Mouse (Mus musculus): ENCODE data around the gene Gm4553. TPM values are rescaled to one million over a fixed set of nuclear protein-coding genes. Genes with fewer than 3 reads are reported as not detected.
"Not testable (repeated sequence)": the region's sequence is repeated elsewhere in the genome, so short reads cannot be mapped to it uniquely, and the experiment has no call there.

The Gm4553 gene
- total RNA-seq, 2 experiments from 2014 or later = not detected

DNA sequence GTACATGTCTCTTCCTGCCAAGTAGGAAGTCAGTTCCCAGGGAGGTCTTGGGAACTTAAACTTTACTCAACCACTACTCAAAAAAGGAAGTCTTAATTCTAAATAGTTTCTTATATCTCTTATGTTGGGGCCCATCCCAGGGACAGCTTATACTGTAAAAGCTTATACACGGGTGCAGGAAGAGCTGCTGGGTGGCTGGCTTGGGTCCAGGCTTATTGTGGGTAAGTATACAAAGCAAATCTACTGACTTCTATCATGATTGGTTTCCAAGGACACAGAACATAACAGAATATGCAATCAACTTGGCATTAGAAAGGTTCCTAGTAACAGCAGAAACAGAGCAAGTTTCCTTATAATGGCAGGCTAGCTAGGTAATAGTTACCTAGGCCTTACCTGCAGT, 10.2 kb downstream of the Gm4553 start:
- no peak for DNase-seq
- H3K4me3 ChIP-seq = no peak overlapping the region
- no peak overlapping the region for H3K27ac ChIP-seq
- no peak for TF ChIP-seq CTCF (IDR thresholded peaks at IDR 0.05)
- intact Hi-C loops (cut with DNase I) = no loop called here

DNA sequence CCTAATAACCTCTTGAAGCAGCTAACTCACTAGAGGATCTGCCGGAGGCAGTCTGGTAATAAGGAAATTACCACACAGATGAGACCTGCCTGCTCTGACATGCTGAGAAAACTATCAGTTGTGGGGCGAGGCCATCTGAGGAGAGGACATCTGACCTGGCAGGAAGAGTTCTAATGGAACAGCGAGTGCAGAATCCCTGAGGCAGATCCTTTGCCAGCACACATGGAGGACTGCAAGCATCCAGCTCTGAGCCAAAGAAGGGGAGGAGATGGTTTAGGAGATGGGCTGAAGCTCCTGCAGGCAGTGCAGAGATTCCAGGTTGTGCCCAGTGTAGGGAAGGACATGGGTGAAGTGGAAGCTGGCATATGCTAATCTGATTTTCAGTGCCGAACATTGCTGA, 13.3 kb downstream of the Gm4553 start:
- TF ChIP-seq CTCF (IDR thresholded peaks at IDR 0.05) = no peak

DNA sequence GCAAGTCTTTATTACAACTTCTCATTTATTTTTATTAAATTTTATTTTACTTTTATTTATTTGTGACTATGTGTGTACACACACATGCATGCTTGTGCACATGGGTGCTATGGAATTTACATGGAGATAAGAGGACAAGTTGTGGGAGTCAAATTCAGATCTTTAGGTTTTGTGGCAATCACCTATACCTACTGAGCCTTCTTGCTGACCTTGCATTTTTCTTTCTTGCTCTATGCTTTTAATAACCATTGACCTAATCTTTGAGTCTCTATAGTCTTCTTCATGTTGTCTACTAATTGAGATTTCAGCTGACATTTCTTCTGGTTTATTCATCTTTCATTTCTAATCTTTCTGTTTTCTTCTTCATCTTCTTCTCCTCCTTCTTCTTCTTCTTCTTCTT, 16.9 kb downstream of the Gm4553 start:
- Histone ChIP-seq H3K27ac (no peak overlapping the region), H3K4me3 (no peak overlapping the region)
- TF ChIP-seq CTCF (IDR thresholded peaks at IDR 0.05) = no peak
- intact Hi-C loops (cut with DNase I) = loop anchor here (5.0 kb wide), 1 partner anchor 99 kb away; no protein-coding TSS in a partner anchor
- no peak for DNase-seq

More for the DNA sequence above, 13.3 kb downstream of the Gm4553 start:
- no peak overlapping the region for H3K27ac ChIP-seq
- no peak for DNase-seq
- no peak overlapping the region for H3K4me3 ChIP-seq
- intact Hi-C loops (cut with DNase I) = no loop called here

- intact Hi-C loops (cut with DNase I) = loop anchor here (2.0 to 5.0 kb wide), 2 partner anchors 101 to 139 kb away; no protein-coding TSS in a partner anchor
- peak; percentile 36 for DNase-seq
- Histone ChIP-seq H3K27ac (no peak overlapping the region), H3K4me3 (no peak overlapping the region)
- peak; percentile 62 for TF ChIP-seq CTCF (IDR thresholded peaks at IDR 0.05)
Observed at GRCm38 (mm10) chr7:142146033-142146432, 19.5 kb downstream of the Gm4553 start.

DNA sequence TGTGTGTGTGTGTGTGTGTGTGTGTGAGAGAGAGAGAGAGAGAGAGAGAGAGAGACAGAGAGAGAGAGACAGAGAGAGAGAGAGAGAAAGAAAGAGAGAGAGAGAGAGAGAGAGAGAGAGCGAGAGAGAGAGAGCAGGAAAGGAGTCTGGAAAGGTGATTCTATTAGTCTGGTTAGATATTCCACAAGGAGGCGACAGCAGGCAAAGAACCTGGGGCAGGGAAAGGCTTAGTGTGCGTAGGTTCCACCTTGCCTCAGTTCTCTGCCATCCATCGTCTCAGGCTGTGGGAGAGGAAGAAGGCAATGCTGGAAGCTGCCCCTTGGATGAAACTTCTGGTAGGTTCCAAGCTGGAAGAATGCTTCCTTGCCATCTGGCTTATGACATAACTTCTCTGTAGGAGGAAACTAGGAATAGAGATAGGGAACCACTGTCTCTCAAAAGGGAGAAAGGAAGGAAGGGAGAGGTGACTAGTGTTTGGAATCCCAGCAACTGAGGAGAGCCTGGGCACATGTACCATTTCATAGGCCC, 20.1 kb downstream of the Gm4553 start:
- TF ChIP-seq CTCF (IDR thresholded peaks at IDR 0.05) = no peak
- Histone ChIP-seq H3K4me3 (no peak overlapping the region), H3K27ac (no peak overlapping the region)
- intact Hi-C loops (cut with DNase I) = loop anchor here (5.0 kb wide), 1 partner anchor 102 kb away; no protein-coding TSS in a partner anchor
- no peak for DNase-seq

DNA sequence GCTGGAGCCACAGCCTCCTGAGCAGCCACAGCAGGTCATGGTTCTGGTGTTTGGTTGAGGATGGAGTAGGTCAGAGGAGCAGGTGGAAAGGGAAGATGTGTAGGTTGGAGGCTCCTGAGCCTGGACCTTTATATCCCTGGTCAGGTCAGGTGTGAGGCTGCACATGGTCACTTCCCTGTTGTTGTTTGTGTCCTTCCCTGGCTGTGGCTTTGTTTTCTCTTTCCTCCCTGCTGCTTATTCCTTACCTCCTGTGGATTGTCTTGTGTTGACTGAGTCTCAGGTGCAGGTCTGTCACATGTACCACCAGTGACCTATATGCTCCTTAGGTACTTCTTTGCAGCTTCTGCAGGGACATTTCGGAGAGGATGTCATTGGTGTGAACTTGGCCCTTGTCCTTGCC, 21.0 kb downstream of the Gm4553 start, which contains the start of gene Gm45337:
TSS of gene Gm45337 (minus strand) at position 101 of the 400 bp plus-strand sequence.
- H3K27ac ChIP-seq = no peak within 1 kb of the TSS
- no peak within 1 kb of the TSS for H3K4me3 ChIP-seq
- no peak for TF ChIP-seq CTCF (IDR thresholded peaks at IDR 0.05)
- no peak for DNase-seq
- intact Hi-C loops (cut with DNase I) = no loop called here

DNA sequence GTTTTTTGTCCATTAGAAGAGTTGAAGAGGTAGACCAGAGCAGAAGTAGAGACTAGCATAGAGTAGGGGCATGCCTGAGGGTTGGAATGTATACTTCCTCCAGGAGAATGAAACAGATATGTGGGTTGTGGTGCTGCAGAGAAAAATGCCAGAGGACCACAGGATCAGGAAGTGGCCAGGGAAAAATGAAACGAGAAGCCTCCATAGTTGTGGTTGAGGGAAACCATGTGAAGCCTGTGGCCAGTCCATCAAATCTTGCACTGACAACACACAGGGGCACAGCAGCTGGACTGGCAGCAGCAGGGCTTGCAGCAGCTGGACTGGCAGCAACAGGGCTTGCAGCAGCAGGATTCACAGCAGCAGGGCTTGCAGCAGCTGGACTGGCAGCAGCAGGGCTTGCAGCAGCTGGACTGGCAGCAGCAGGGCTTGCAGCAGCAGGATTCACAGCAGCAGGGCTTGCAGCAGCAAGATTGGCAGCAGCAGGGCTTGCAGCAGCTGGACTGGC, 22.0 kb downstream of the Gm4553 start:
- intact Hi-C loops (cut with DNase I); H3K4me3 ChIP-seq: not testable (repeated sequence)

GRCm38 (mm10) chr7:142140696-142141095, 24.8 kb downstream of the Gm4553 start:
- Histone ChIP-seq H3K27ac (no peak overlapping the region), H3K4me3 (no peak overlapping the region)
- TF ChIP-seq CTCF (IDR thresholded peaks at IDR 0.05) = no peak
- no peak for DNase-seq
- intact Hi-C loops (cut with DNase I) = no loop called here

More for the DNA sequence above, 22.0 kb downstream of the Gm4553 start:
- DNase-seq, H3K27ac ChIP-seq: not testable (repeated sequence)

DNA sequence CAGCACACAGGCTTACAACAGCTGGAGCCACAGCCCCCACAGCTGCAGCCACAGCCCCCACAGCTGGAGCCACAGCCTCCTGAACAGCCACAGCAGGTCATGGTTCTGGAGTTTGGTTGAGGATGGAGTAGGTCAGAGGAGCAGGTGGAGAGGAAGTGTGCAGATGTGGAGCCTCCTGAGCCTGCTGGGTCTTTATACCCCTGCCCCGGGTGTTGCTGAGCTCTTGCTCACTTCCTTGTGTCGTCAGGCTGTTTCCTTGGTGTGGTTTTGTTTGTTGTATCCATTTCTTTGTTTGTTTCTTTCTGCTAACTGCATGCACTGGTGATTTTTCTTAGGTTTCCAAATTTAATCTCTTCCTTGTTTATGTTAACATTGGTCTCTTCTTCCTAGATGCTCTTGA, 29.6 kb downstream of the Gm4553 start, which contains the start of gene Gm39115:
TSS of gene Gm39115 (minus strand) at position 101 of the 400 bp plus-strand sequence.
- intact Hi-C loops (cut with DNase I); DNase-seq; H3K4me3 ChIP-seq; H3K27ac ChIP-seq: not testable (repeated sequence)

- no peak for DNase-seq
- H3K27ac ChIP-seq = no peak overlapping the region
- TF ChIP-seq CTCF (IDR thresholded peaks at IDR 0.05) = peak; percentile 25; the same call in 1 of the 2 replicates
- intact Hi-C loops (cut with DNase I) = no loop called here
- no peak overlapping the region for H3K4me3 ChIP-seq
Observed at GRCm38 (mm10) chr7:142134206-142134995, 31.1 kb downstream of the Gm4553 start.

DNA sequence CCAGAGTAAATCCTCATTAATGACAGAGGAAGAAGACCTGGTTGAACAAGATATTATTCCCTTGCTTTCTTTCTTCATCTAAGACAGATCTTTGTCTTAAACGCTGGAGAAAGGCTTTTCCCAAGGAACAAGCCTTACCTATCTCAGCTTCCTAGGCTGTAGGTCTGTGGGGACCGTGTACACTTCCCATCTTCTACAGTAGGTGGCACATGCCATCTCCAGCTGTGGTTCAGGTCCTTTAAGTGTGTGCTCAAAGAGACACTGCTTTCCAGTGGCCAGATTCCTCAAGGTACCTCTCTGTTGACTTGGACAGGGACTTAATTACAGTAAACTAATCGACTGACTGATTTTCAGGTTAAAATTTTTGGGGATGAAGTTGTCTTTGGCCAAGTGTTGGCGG, 36.7 kb downstream of the Gm4553 start:
- Histone ChIP-seq H3K27ac (no peak overlapping the region), H3K4me3 (no peak overlapping the region)
- TF ChIP-seq CTCF (IDR thresholded peaks at IDR 0.05) = no peak
- no peak for DNase-seq
- intact Hi-C loops (cut with DNase I) = no loop called here

DNA sequence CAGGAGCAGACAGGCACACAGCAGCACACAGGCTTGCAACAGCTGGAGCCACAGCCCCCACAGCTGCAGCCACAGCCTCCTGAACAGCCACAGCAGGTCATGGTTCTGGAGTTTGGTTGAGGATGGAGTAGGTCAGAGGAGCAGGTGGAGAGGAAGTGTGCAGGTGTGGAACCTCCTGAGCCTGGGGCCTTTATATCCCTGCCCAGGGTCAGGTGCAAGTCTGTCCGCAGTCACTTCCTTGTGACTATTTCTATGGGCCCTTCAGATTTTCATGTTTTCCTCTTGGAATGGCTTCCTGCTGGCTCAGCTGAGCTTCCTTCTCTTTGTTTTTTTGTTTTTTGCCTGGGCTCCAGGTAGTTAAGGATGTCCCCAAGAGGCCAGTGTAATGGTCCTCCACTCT, 44.9 kb downstream of the Gm4553 start, which contains the start of gene Gm45618:
TSS of gene Gm45618 (minus strand) at position 101 of the 400 bp plus-strand sequence.
- intact Hi-C loops (cut with DNase I); H3K27ac ChIP-seq; H3K4me3 ChIP-seq; DNase-seq: not testable (repeated sequence)

DNA sequence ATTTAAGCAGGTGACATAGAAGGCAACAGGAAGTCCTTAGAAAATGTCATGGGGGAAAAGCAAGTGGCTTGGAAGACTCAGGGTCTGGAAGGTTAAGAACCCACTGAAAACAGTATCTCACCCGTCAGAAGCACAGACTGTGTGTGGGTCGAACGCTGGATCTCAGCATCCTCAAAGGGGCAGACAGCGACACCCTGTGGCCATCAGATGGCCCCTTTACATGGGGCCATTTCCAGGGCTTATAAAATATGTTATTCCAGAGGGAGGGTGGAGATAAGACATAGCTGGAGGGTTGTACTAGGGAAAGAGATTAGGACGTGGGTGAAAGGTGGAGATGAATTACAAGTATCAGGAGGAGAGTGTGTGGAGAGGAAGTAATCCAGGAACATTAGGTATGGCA, 45.9 kb downstream of the Gm4553 start:
- intact Hi-C loops (cut with DNase I) = no loop called here
- peak; percentile 39 for DNase-seq
- no peak overlapping the region for H3K4me3 ChIP-seq
- peak; percentile 69 for TF ChIP-seq CTCF (IDR thresholded peaks at IDR 0.05)
- H3K27ac ChIP-seq = no peak overlapping the region

Other genes with a start within 250 kb of the Gm4553 start
- gene Tollip, start 247.2 kb downstream of the Gm4553 start, total RNA-seq (2021) = 10 to 100 TPM; 31.8 to 33.0 TPM
- gene Brsk2, start 216.0 kb downstream of the Gm4553 start, total RNA-seq (2021) = under 1 TPM; 0.25 to 0.38 TPM
- gene Mob2, start 104.7 kb downstream of the Gm4553 start, total RNA-seq (2021) = 10 to 100 TPM; 52.2 to 53.1 TPM
- 10 to 100 TPM; 20.5 to 44.4 TPM for gene Dusp8, start 69.9 kb downstream of the Gm4553 start, total RNA-seq (2021)
- not detected for gene Gm45618, start 45.0 kb downstream of the Gm4553 start, total RNA-seq (2021)
- gene Gm39115, start 29.7 kb downstream of the Gm4553 start, total RNA-seq (2021) = not detected
- not detected for gene Gm45337, start 21.1 kb downstream of the Gm4553 start, total RNA-seq (2021)
- gene Gm29735, start 8.6 kb downstream of the Gm4553 start, total RNA-seq (2021) = not detected
- not detected for gene Krtap5-2, start 10.3 kb upstream of the Gm4553 start, total RNA-seq (2021)
- gene Gm10153, start 24.6 kb upstream of the Gm4553 start, total RNA-seq (2021) = not detected
- gene Krtap5-3, start 35.6 kb upstream of the Gm4553 start, total RNA-seq (2021) = not detected
- gene Gm7579, start 46.1 kb upstream of the Gm4553 start, total RNA-seq (2021) = not detected
- gene Krtap5-5, start 64.2 kb upstream of the Gm4553 start, total RNA-seq (2021) = not detected
- gene Gm40460, start 75.3 kb upstream of the Gm4553 start, total RNA-seq (2021) = not detected
- not detected for gene Gm2431, start 92.6 kb upstream of the Gm4553 start, total RNA-seq (2021)
- gene Gm4559, start 108.6 kb upstream of the Gm4553 start, total RNA-seq (2021) = not detected
- not detected for gene Krtap5-1, start 131.4 kb upstream of the Gm4553 start, total RNA-seq (2021)
- not detected for gene Krtap5-4, start 137.8 kb upstream of the Gm4553 start, total RNA-seq (2021)
- gene Ifitm10, start 208.0 kb upstream of the Gm4553 start, total RNA-seq (2021) = 1 to 10 TPM; 3.0 to 4.1 TPM
- 1 to 10 TPM; 1.5 to 1.8 TPM for gene Gm49369, start 216.9 kb upstream of the Gm4553 start, total RNA-seq (2021)
- gene Ctsd, start 222.3 kb upstream of the Gm4553 start, total RNA-seq (2021) = 100 to 1,000 TPM; 411 to 467 TPM